Mouse (Mus musculus) E14TG2a.4 (cell line): ENCODE measurements around the gene Ccdc141.

Source experiments
- CTCF ChIP-seq: conservative IDR thresholded peaks from 2 replicates; pipeline ENCODE4 v1.5.1; 2014; ENCODE audit warnings: low read length
- NANOG ChIP-seq: IDR thresholded peaks from 2 replicates; pipeline ENCODE4 v1.6.1; 2014; ENCODE audit warnings: borderline replicate concordance, low read length, mixed read lengths
- POU5F1 ChIP-seq: IDR thresholded peaks from 2 replicates; pipeline ENCODE4 v1.6.1; 2014; ENCODE audit warnings: low read length, borderline replicate concordance

DNA sequence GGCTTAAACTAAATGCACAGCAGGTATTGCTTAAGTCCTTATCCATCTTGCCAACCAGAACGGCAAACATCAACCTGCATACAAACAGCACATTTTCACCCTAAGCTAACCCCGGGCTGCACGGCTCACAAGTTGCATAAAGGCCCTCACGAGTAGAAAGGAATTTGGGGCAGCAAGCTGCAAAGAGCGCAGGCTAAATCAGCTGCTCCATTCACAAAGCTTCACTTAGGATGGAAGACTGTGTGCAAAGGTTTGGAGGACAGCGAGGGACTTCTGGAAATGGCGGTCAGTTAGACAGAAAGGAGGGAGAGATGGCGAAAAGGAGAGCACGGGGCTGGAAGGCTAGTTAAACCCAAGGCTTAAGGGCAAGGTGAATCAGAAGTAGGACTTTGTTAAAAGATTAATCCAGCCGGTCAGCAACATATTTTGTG lies 1.8 kb upstream of the Ccdc141 start:
- TF ChIP-seq CTCF (no peak), POU5F1 (no peak), NANOG (no peak)
